Mouse (Mus musculus) liver, adult 2 months (tissue): ENCODE results near the gene Ggt7. TPM values are rescaled to one million over a fixed set of nuclear protein-coding genes. Genes with fewer than 3 reads are reported as not detected.

Source experiments
- DNase-seq: peaks from one replicate; pipeline ENCODE4 v3.0.0-alpha.2; 2011; ENCODE audit warnings: low read depth, low spot score; ENCODE audit errors: extremely low read depth
- H3K27ac ChIP-seq: fragments of 200-500 bp; replicated peaks from 2 replicates; pipeline ENCODE4 v1.5.1; 2012; ENCODE audit warnings: low read depth, mild to moderate bottlenecking, control low read depth, inconsistent platforms, low read length; ENCODE audit not compliant: insufficient read depth
- H3K27me3 ChIP-seq: fragments of 200-500 bp; 2 replicates; pipeline ENCODE4 v1.6.1; 2012; ENCODE audit warnings: mild to moderate bottlenecking, moderate library complexity, low read length, inconsistent platforms; ENCODE audit not compliant: control insufficient read depth, insufficient read depth
- H3K36me3 ChIP-seq: fragments of 200-500 bp; 2 replicates; pipeline ENCODE4 v1.6.1; 2012; ENCODE audit warnings: low read length, inconsistent platforms; ENCODE audit not compliant: control insufficient read depth, insufficient read depth
- H3K4me1 ChIP-seq: fragments of 200-500 bp; 2 replicates; pipeline ENCODE4 v1.6.1; 2011; ENCODE audit warnings: low read length; ENCODE audit not compliant: control insufficient read depth, insufficient read depth
- H3K4me3 ChIP-seq: fragments of 200-500 bp; 2 replicates; pipeline ENCODE4 v1.5.1; 2011; ENCODE audit warnings: low read depth, mild to moderate bottlenecking, control low read depth, low read length, moderate library complexity; ENCODE audit not compliant: insufficient read depth
- H3K79me2 ChIP-seq: fragments of 200-500 bp; 2 replicates; pipeline ENCODE4 v1.6.1; 2012; ENCODE audit warnings: inconsistent platforms, mild to moderate bottlenecking, low read length, moderate library complexity; ENCODE audit not compliant: control insufficient read depth, insufficient read depth
- H3K9ac ChIP-seq: fragments of 200-500 bp; 2 replicates; pipeline ENCODE4 v1.6.1; 2012; ENCODE audit warnings: low read depth, mild to moderate bottlenecking, control low read depth, inconsistent platforms, low read length
- CTCF ChIP-seq: fragments of 200-500 bp; IDR thresholded peaks from 2 replicates; pipeline ENCODE4 v1.5.1; 2011; ENCODE audit warnings: low read depth, low read length, control low read depth
- POLR2A ChIP-seq: fragments of 200-500 bp; IDR thresholded peaks from 2 replicates; pipeline ENCODE4 v1.6.1; 2011; ENCODE audit warnings: low read length, control low read depth; ENCODE audit not compliant: insufficient read depth; ENCODE audit errors: extremely low read depth
- WGBS: fragments of 180-500 bp; shearing (Covaris S2); methylation state at CpG from one replicate; pipeline ENCODE4 v1.1.7; 2018; 5-methylcytosine and 5-hydroxymethylcytosine counted together
- polyA plus RNA-seq: library from polyadenylated mRNA; depleted of rRNA; stranded (reverse); fragments of >200 nt; gene quantifications from 2 replicates; pipeline ENCODE4 v1.2.3, GENCODE M21; 2012
- total RNA-seq: library from RNA; depleted of rRNA; stranded (reverse); fragments of >200 nt; gene quantifications from 2 replicates; pipeline ENCODE4 v1.2.3, GENCODE M21; 2014

Ggt7 gene
- total and polyA plus RNA-seq, 2 experiments: 0.18 to 1.7 TPM

- no peaks in the 10 kb centered on the region for H3K27me3 ChIP-seq
- peaks cover 4% of the 10 kb centered on the region; the same call in 1 of the 2 replicates for H3K79me2 ChIP-seq
- peak overlapping the region; percentile 34; the same call in 1 of the 2 replicates for H3K9ac ChIP-seq
- peak; percentile 89 for DNase-seq
- peaks cover 17% of the 10 kb centered on the region for H3K4me1 ChIP-seq
- 71% methylated on average over 5 of the region's 5 CpGs for WGBS
- TF ChIP-seq CTCF (no peak), POLR2A (no peak)
- H3K4me3 ChIP-seq: no peak overlapping the region
- H3K36me3 ChIP-seq: peaks cover 21% of the 10 kb centered on the region
- peak overlapping the region; percentile 80 for H3K27ac ChIP-seq
Measured at GRCm38 (mm10) chr2:155537761-155538462, 19.9 kb upstream of the Ggt7 start.

GRCm38 (mm10) chr2:155536292-155536691, 18.3 kb upstream of the Ggt7 start:
- no peak overlapping the region for H3K9ac ChIP-seq
- no peak overlapping the region for H3K27ac ChIP-seq
- peaks cover 25% of the 10 kb centered on the region for H3K36me3 ChIP-seq
- peaks cover 17% of the 10 kb centered on the region for H3K4me1 ChIP-seq
- TF ChIP-seq CTCF (no peak), POLR2A (no peak)
- no peaks in the 10 kb centered on the region for H3K27me3 ChIP-seq
- no peak overlapping the region for H3K4me3 ChIP-seq
- no peak for DNase-seq
- peaks cover 4% of the 10 kb centered on the region; the same call in 1 of the 2 replicates for H3K79me2 ChIP-seq

GRCm38 (mm10) chr2:155527367-155527766, 9.3 kb upstream of the Ggt7 start:
- peaks cover 4% of the 10 kb centered on the region for H3K4me1 ChIP-seq
- DNase-seq: no peak
- no peaks in the 10 kb centered on the region for H3K27me3 ChIP-seq
- no peak overlapping the region for H3K27ac ChIP-seq
- no peak overlapping the region for H3K9ac ChIP-seq
- H3K36me3 ChIP-seq: peaks cover 31% of the 10 kb centered on the region
- no peak overlapping the region for H3K4me3 ChIP-seq
- TF ChIP-seq POLR2A: no peak
- no peak for TF ChIP-seq CTCF
- WGBS: 43% methylated on average over 5 of the region's 5 CpGs
- H3K79me2 ChIP-seq: peaks cover 3% of the 10 kb centered on the region; the same call in 1 of the 2 replicates

- H3K27ac ChIP-seq: no peak overlapping the region
- no peak overlapping the region for H3K9ac ChIP-seq
- no peak for DNase-seq
- H3K4me1 ChIP-seq: peaks cover 10% of the 10 kb centered on the region
- peaks cover 3% of the 10 kb centered on the region; the same call in 1 of the 2 replicates for H3K79me2 ChIP-seq
- WGBS: 56% methylated on average over 1 of the region's 1 CpGs
- TF ChIP-seq POLR2A (no peak), CTCF (no peak)
- H3K4me3 ChIP-seq: no peak overlapping the region
- H3K27me3 ChIP-seq: no peaks in the 10 kb centered on the region
- H3K36me3 ChIP-seq: peaks cover 29% of the 10 kb centered on the region
Measured at GRCm38 (mm10) chr2:155524378-155524777, 6.3 kb upstream of the Ggt7 start.

GRCm38 (mm10) chr2:155523706-155524105, 5.7 kb upstream of the Ggt7 start:
- Histone ChIP-seq H3K4me3 (no peak overlapping the region), H3K9ac (no peak overlapping the region), H3K27me3 (no peaks in the 10 kb centered on the region), H3K36me3 (peaks cover 25% of the 10 kb centered on the region), H3K27ac (no peak overlapping the region), H3K4me1 (peaks cover 13% of the 10 kb centered on the region), H3K79me2 (peaks cover 3% of the 10 kb centered on the region; the same call in 1 of the 2 replicates)
- DNase-seq: no peak
- 84% methylated on average over 5 of the region's 5 CpGs for WGBS
- TF ChIP-seq POLR2A: no peak
- no peak for TF ChIP-seq CTCF
